Mouse (Mus musculus) neutrophil, adult 5-6 weeks (primary cell): ENCODE data around the gene Sat2. TPM values are rescaled to one million over a fixed set of nuclear protein-coding genes. Genes with fewer than 3 reads are reported as not detected.
A peak's percentile ranks its signal among the peaks of the same experiment; 100 is the strongest.

Experiments
- ATAC-seq: fragments of 151-379, 151-347 bp; 2 replicates; pipeline ENCODE4 v1.8.0; 2017; ENCODE audit warnings: mild to moderate bottlenecking, moderate TSS enrichment; ENCODE audit not compliant: insufficient number of reproducible peaks, poor library complexity, low FRiP score, severe bottlenecking; ENCODE audit errors: extremely low read depth
- total RNA-seq: library from RNA; stranded (forward); fragments of 200-1000 nt; gene quantifications from 2 replicates; pipeline ENCODE4 v1.2.3, GENCODE M21; 2017

Gene Sat2
- not detected in 2 replicates for total RNA-seq

- ATAC-seq = no peak
Observed at GRCm38 (mm10) chr11:69621571-69622268, at the start of gene Sat2. TSS of gene Sat2 (plus strand) at chr11:69622024.

GRCm38 (mm10) chr11:69575220-69575619 lies 46.6 kb upstream of the Sat2 start:
- no peak for ATAC-seq

- no peak for ATAC-seq
Observed at GRCm38 (mm10) chr11:69576307-69576706, 45.5 kb upstream of the Sat2 start.

- ATAC-seq = no peak
Observed at GRCm38 (mm10) chr11:69578301-69578700, 43.5 kb upstream of the Sat2 start.

GRCm38 (mm10) chr11:69579128-69580017 lies 42.5 kb upstream of the Sat2 start:
- peak; percentile 70 for ATAC-seq

GRCm38 (mm10) chr11:69580091-69580514 lies 41.7 kb upstream of the Sat2 start, which contains the start of the genes Wrap53 and Trp53:
TSS of gene Wrap53 (minus strand) at chr11:69580255.
TSS of gene Trp53 (plus strand) at chr11:69580359.
- ATAC-seq = peak; percentile 77

- ATAC-seq = no peak
Observed at GRCm38 (mm10) chr11:69580572-69581146, 41.2 kb upstream of the Sat2 start.

GRCm38 (mm10) chr11:69581147-69581688 lies 40.6 kb upstream of the Sat2 start:
- peak; percentile 49 for ATAC-seq

- no peak for ATAC-seq
Observed at GRCm38 (mm10) chr11:69581814-69582213, 40.0 kb upstream of the Sat2 start.

- no peak for ATAC-seq
Observed at GRCm38 (mm10) chr11:69582230-69582805, 39.5 kb upstream of the Sat2 start.

GRCm38 (mm10) chr11:69584008-69584407 lies 37.8 kb upstream of the Sat2 start:
- no peak for ATAC-seq

- ATAC-seq = no peak
Observed at GRCm38 (mm10) chr11:69584937-69585336, 36.9 kb upstream of the Sat2 start.

- peak; percentile 21; the same call in 1 of the 2 replicates for ATAC-seq
Observed at GRCm38 (mm10) chr11:69585718-69586325, 36.0 kb upstream of the Sat2 start.

GRCm38 (mm10) chr11:69589207-69589834 lies 32.5 kb upstream of the Sat2 start:
- ATAC-seq = no peak

- ATAC-seq = no peak
Observed at GRCm38 (mm10) chr11:69590622-69591021, 31.2 kb upstream of the Sat2 start.

GRCm38 (mm10) chr11:69591424-69591823 lies 30.4 kb upstream of the Sat2 start:
- no peak for ATAC-seq

- no peak for ATAC-seq
Observed at GRCm38 (mm10) chr11:69591899-69592637, 29.8 kb upstream of the Sat2 start.
